Mouse (Mus musculus): ENCODE results near the gene Slc9a2. TPM values are rescaled to one million over a fixed set of nuclear protein-coding genes. Genes with fewer than 3 reads are reported as not detected.
A peak's percentile ranks its signal among the peaks of the same experiment; 100 is the strongest.
"Not testable (repeated sequence)": the region's sequence is repeated elsewhere in the genome, so short reads cannot be mapped to it uniquely, and the experiment has no call there.

The Slc9a2 gene
- total RNA-seq, 4 experiments from 2014 or later = 3.6 to 4.7 (median 3.9) TPM

GRCm38 (mm10) chr1:40705099-40705498, 24.7 kb downstream of the Slc9a2 start:
- DNase-seq (ENCODE audit: low spot score in 2 of 2) = no peak

DNA sequence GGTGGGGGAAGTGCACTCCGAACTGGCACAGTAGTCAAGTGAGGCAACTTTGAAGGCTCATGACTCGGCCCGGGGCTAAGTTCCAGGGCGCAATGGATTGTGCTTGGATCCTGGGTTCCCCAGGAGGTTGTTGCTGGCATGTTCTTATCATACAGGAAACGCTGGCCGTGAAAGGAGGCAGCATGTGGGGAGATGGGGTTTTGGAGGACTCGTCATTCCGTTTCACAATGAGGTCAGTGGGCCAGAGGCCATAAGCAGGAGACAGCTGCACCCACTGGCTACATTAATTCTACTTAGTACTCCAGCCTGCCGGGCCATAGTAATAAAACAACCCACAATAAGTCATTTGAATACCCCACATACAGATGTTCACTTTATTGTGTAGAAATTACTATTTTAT, 34.6 kb downstream of the Slc9a2 start:
- DNase-seq (ENCODE audit: low spot score in 2 of 2) = no peak

GRCm38 (mm10) chr1:40726051-40726450, 45.7 kb downstream of the Slc9a2 start:
- no peak for DNase-seq (ENCODE audit: low spot score in 2 of 2)

DNA sequence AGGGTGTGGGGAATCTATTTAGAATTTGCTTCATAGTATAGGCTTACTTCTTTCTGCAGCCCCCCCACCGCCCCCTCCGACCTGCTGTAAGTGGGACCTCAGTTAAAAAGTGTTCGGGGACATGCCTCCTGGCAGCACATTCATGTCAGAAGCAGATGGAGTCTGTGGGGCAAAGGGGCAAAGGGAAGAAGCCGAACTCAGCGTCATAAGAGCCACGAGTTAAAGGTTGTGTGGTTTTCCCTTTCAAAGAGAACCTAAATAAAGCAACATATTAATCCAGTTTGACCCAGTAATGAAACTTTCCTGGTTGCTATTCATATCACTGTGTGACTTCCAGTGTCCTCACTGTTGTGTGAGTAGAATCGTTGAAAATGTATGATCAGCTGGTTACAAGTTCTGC, 47.0 kb downstream of the Slc9a2 start:
- no peak for DNase-seq (ENCODE audit: low spot score in 2 of 2)

DNA sequence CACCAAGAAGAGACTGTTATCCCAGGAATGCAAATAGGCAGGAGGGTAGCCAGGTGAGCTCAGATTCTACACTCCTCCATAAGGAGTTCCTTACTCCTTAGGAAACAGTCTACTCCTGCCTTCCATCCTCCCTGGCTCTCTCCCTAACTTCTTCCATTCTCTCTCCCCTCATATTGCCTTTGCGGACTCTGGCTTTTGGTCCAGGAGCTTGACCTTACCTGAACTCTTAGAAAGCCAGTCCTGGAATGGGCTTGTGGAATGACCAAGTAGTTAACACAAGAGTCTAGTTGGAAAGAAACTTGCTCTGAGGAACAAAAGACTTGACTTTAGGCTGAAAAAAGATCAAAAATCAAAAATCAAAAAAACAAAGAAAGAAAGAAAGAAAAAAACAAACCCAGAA, 48.3 kb downstream of the Slc9a2 start:
- no peak for DNase-seq (ENCODE audit: low spot score in 2 of 2)

- DNase-seq (ENCODE audit: low spot score in 2 of 2) = no peak
Measured at GRCm38 (mm10) chr1:40737671-40738070, 57.3 kb downstream of the Slc9a2 start.

DNA sequence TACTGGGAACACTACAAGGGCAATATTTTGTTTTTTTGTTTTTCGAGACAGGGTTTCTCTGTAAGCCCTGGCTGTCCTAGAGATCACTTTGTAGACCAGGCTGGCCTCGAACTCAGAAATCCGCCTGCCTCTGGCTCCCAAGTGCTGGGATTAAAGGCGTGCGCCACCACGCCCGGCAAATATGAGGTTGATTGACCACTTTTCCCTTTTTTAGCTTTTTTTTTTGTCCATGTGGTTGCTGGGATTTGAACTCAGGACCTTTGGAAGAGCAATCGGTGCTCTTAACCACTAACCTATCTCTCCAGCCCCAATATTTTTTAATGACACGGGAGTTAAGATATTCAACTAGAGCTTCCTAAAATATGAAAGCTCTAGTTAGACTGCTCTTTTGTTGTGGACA, 57.9 kb downstream of the Slc9a2 start:
- DNase-seq (ENCODE audit: low spot score in 2 of 2) = not testable (repeated sequence)

DNA sequence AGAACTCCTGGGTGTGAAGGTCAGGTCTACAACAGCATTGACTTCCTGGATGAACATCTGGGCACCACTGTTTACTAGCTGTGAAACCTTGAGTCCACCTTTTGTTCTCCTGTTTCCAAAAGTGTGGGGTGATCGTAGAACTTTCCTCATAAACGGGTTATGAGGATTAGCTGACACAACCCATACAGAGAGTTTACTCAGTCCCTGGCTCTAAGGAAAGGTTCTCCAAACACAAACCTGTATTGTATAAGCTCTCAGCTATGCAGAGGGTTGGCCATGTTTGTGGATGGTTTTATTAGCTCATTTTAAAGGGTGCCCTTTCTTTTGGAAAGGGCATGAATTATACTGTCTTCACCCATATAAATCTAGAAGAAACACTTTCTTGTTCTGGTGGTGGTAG, 60.4 kb downstream of the Slc9a2 start:
- no peak for DNase-seq (ENCODE audit: low spot score in 2 of 2)

GRCm38 (mm10) chr1:40746089-40746488, 65.7 kb downstream of the Slc9a2 start:
- no peak for DNase-seq (ENCODE audit: low spot score in 2 of 2)

- DNase-seq (ENCODE audit: low spot score in 2 of 2) = no peak
Measured at GRCm38 (mm10) chr1:40759751-40760445, 79.5 kb downstream of the Slc9a2 start.

DNA sequence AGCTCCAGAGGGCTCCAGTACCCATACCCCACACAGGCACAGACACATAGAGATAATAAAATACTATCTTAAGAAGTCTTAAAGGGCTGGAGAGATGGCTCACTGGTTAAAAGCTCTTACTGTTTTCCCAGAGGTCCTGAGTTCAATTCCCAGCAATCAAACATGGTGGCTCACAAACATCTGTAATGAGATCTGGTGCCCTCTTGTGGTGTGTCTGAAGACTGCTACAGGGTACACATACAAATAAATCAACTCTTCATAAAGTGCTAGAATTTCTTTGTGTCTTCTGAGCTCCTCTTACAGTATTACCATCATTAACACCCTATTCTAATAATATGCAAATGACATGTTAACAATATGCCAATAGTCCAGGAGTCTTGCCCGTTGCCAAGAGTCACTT, 83.7 kb downstream of the Slc9a2 start:
- no peak for DNase-seq (ENCODE audit: low spot score in 2 of 2)

GRCm38 (mm10) chr1:40764701-40765275, 84.4 kb downstream of the Slc9a2 start:
- DNase-seq (ENCODE audit: low spot score in 2 of 2) = no peak

- no peak for DNase-seq (ENCODE audit: low spot score in 2 of 2)
Measured at GRCm38 (mm10) chr1:40765521-40765920, 85.1 kb downstream of the Slc9a2 start.

- DNase-seq (ENCODE audit: low spot score in 2 of 2) = no peak
Measured at GRCm38 (mm10) chr1:40767588-40767987, 87.2 kb downstream of the Slc9a2 start.

DNA sequence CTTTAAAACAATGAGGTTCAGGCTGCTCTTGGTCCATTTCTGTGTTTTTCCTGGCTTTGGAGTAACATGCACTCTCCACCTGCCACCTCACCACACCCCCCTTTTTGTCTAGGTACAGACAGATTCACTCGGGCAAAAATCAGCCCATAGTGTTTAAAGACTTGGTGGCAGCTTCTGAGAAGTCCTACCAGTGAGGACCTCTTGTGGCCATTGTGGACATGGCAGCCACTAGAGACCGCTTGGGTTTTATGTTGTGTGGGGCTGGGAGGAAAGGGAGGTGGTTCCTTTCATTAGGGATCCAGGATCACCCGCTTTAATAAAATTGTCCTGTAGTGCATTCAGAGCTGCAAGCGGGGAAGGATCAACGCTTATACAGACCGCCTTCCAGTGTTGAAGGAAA, 88.2 kb downstream of the Slc9a2 start:
- DNase-seq (ENCODE audit: low spot score in 2 of 2) = peak in 1 of 2 experiments; percentile 40

- no peak for DNase-seq (ENCODE audit: low spot score in 2 of 2)
Measured at GRCm38 (mm10) chr1:40769331-40769894, 89.0 kb downstream of the Slc9a2 start.

GRCm38 (mm10) chr1:40771196-40771970, 91.0 kb downstream of the Slc9a2 start:
- DNase-seq (ENCODE audit: low spot score in 2 of 2) = no peak

- DNase-seq (ENCODE audit: low spot score in 2 of 2) = no peak
Measured at GRCm38 (mm10) chr1:40773234-40773633, 92.9 kb downstream of the Slc9a2 start.

GRCm38 (mm10) chr1:40774040-40774439, 93.7 kb downstream of the Slc9a2 start:
- DNase-seq (ENCODE audit: low spot score in 2 of 2) = no peak

DNA sequence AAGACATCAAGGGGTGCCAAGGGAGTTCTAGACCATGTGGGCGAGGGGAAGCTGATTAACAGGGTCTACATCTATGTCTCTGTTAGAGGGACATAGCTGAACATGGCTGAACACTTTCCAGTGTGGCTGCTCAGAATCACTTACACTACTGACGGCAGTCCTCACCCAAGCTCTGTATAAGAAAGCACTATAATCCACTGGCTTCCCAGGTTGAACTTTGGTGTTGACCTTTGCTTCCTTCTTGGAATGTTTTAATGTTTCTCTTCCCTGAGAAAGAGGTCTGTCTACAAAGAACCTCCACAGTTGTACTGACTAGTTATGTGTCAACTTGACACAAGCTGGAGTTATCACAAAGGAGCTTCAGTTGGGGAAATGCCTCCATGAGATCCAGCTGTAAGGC, 95.7 kb downstream of the Slc9a2 start:
- no peak for DNase-seq (ENCODE audit: low spot score in 2 of 2)

- DNase-seq (ENCODE audit: low spot score in 2 of 2) = no peak
Measured at GRCm38 (mm10) chr1:40776763-40777162, 96.4 kb downstream of the Slc9a2 start.

DNA sequence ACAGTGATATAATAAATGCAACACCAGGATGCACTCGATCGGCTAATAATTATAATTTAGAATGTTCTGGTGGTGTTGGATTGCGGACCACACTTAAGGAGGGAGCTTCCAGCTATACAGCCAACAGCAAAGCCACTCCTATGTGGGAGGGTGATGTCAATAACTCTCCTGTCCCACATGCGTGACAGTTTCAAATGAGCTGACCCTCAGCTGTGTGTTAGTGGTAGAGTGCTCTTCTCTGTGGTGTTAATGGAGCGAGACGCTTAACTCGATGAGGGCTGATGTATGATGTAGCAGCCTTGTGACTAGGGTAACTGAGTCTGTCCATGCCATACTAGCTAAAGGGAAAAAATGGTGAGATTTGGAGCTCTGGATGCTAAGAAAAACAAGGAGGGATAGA, 103.1 kb downstream of the Slc9a2 start:
- DNase-seq (ENCODE audit: low spot score in 2 of 2) = no peak

Data from left cerebral cortex, adult 8-10 months (tissue).